Mouse (Mus musculus): Measurements from ENCODE around the gene Acad10. TPM values are rescaled to one million over a fixed set of nuclear protein-coding genes. Genes with fewer than 3 reads are reported as not detected.
"Not testable (repeated sequence)": the region's sequence is repeated elsewhere in the genome, so short reads cannot be mapped to it uniquely, and the experiment has no call there.

Gene Acad10
- polyA plus RNA-seq, 1 experiment from 2014 or later = 2.3 TPM

DNA sequence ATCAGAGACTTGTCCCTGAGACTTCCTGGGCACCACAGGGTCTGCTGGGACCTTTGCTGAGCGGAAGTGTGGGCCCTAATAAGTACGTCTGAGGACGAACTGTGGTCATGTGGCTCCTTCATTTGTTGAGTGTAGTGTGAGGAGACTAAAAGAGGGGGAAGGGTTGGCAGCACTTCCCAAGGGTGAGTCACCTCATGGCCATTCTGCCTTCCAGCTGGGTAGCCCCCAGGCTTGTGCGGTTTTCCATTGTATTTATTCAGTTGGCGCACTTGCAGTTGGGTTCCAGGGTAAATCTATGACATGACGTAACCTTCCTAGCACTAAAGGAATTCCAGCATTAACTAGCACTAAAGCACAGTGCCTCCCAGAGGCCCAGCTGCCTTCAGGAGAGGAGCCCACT is 25.2 kb upstream of the Acad10 start:
- Histone ChIP-seq H3K4me1 (no peaks in the 10 kb centered on the region), H3K9me3 (no peaks in the 10 kb centered on the region), H3K4me2 (replicated peaks) (no peak overlapping the region), H3K27me3 (no peaks in the 10 kb centered on the region), H3K36me3 (peaks cover 74% of the 10 kb centered on the region), H3K4me3 (no peak overlapping the region), H3K9ac (no peak overlapping the region), H3K27ac (no peak overlapping the region)
- WGBS = 87% methylated on average over 6 of the region's 6 CpGs
- no peak for ATAC-seq (ENCODE audit: low FRiP score, low read depth)

DNA sequence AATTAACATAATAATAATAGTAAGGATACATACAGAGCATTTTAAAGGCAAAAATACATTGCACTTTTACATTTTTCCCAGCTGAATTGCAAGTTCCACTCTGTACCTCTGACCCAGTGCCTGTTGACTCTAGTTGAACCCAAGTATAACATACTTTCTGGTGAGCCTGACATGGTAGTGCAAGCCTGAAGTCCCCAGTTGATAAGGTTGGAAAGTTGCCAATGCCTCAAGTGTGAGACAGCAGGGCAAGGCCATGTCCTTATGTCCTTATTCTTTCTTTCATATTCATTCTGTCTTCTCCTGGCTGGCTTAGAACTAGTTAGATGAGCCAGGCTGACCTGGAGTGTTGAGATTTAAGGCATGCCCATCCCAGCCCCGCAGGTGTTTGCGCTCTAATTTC is 21.9 kb upstream of the Acad10 start:
- Histone ChIP-seq H3K4me1 (no peaks in the 10 kb centered on the region), H3K9ac (no peak overlapping the region), H3K9me3 (0 out of 2 replicates have a peak, but pooled peaks cover 2% of the 10 kb centered on the region), H3K27me3 (no peaks in the 10 kb centered on the region), H3K4me2 (replicated peaks) (no peak overlapping the region), H3K27ac (no peak overlapping the region), H3K36me3 (peaks cover 98% of the 10 kb centered on the region), H3K4me3 (no peak overlapping the region)
- ATAC-seq (ENCODE audit: low FRiP score, low read depth) = no peak
- 96% methylated on average over 2 of the region's 2 CpGs for WGBS

DNA sequence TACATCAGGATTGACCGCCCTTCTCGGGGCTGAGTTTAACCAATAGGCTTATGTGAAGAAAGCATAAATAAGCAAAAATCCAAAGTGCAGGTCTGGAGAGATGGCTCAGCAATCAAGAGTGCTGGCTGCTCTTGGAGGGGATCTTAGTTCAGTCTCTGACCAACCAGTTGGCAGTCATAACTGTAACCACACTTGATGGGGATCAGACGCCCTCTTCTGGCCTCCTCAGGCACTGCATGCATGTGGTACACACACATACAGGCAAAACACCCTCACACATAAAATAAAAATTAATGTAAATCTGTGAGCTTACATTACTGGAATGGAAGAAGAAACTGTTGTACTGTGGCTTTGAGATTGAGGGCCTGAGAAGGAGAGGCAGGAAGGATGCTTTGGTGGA is 10.1 kb upstream of the Acad10 start:
- Histone ChIP-seq H3K9ac (no peak overlapping the region), H3K27me3 (no peaks in the 10 kb centered on the region), H3K27ac (no peak overlapping the region), H3K9me3 (0 out of 2 replicates have a peak, but pooled peaks cover 2% of the 10 kb centered on the region), H3K4me3 (no peak overlapping the region), H3K36me3 (peaks cover 85% of the 10 kb centered on the region), H3K4me1 (no peaks in the 10 kb centered on the region), H3K4me2 (replicated peaks) (no peak overlapping the region)
- 80% methylated on average over 3 of the region's 3 CpGs for WGBS
- ATAC-seq (ENCODE audit: low FRiP score, low read depth) = no peak

DNA sequence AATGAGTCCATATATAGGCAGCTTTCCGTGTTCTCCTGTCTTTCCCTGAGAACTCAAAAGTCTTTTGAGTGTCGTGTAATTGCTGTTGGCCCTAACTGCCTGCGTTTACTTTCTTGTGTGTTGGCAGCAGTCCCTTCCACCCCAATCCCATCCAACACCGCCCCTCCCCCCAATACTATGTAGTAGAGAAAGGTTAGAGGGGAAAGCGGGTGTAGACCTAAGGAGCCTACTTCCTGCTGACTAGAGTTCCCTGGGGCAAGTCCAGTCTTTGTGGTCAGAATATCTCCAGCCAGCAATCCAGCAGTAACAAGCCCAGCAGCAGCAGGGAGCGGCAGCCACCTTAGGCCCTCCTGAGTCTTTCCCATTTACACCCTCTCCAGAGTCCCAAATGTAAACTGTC is 8.1 kb upstream of the Acad10 start:
- Histone ChIP-seq H3K4me3 (no peak overlapping the region), H3K27ac (no peak overlapping the region), H3K4me1 (no peaks in the 10 kb centered on the region), H3K4me2 (replicated peaks) (no peak overlapping the region), H3K9ac (no peak overlapping the region), H3K27me3 (no peaks in the 10 kb centered on the region), H3K36me3 (peaks cover 88% of the 10 kb centered on the region), H3K9me3 (0 out of 2 replicates have a peak, but pooled peaks cover 2% of the 10 kb centered on the region)
- 65% methylated on average over 6 of the region's 6 CpGs for WGBS
- ATAC-seq (ENCODE audit: low FRiP score, low read depth) = no peak

DNA sequence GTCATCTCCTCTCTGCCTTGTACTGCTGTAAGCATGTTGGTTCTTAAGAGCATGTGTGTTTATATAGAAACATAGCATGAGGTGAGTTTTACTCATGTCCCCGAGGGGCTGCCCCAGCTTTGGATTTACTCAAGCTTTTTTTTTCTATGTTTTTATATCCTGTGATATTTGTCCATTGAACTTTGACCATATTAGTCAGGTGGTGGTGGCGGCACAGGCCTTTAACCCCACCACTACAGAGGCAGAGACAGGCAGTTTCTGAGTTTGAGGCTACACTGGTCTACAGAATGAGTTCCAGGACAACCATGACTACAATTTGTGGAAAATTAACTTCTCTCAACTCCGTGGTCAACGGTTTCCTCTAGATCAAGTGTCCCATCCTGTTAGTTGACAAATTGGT is 6.8 kb upstream of the Acad10 start:
- Histone ChIP-seq H3K9me3 (0 out of 2 replicates have a peak, but pooled peaks cover 2% of the 10 kb centered on the region), H3K4me1 (peaks cover 4% of the 10 kb centered on the region), H3K9ac (no peak overlapping the region), H3K27ac (no peak overlapping the region), H3K4me3 (no peak overlapping the region), H3K4me2 (replicated peaks) (no peak overlapping the region), H3K36me3 (peaks cover 85% of the 10 kb centered on the region), H3K27me3 (no peaks in the 10 kb centered on the region)
- 93% methylated on average over 4 of the region's 4 CpGs for WGBS
- ATAC-seq (ENCODE audit: low FRiP score, low read depth) = no peak

DNA sequence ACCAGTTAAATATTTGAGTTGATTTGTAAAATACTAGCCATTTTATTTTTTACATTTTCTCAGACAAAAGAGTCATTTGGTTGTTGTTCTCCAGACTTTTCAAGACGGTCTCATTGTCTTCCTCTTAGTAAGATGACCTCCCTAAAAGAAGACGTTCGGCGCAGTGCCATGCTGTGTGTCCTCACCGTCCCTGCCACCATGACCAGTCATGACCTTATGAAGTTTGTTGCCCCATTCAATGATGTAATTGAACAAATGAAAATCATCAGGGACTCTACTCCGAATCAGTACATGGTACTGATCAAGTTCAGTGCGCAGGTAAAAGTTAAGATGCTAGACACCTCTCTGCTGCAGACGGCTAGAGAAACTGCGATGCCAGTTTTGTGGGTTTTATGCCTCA is 4.7 kb upstream of the Acad10 start:
- Histone ChIP-seq H3K9ac (no peak overlapping the region), H3K9me3 (no peaks in the 10 kb centered on the region), H3K36me3 (peaks cover 72% of the 10 kb centered on the region), H3K4me3 (no peak overlapping the region), H3K27ac (no peak overlapping the region), H3K4me2 (replicated peaks) (no peak overlapping the region), H3K4me1 (peaks cover 16% of the 10 kb centered on the region), H3K27me3 (no peaks in the 10 kb centered on the region)
- ATAC-seq (ENCODE audit: low FRiP score, low read depth) = no peak
- 94% methylated on average over 9 of the region's 9 CpGs for WGBS

DNA sequence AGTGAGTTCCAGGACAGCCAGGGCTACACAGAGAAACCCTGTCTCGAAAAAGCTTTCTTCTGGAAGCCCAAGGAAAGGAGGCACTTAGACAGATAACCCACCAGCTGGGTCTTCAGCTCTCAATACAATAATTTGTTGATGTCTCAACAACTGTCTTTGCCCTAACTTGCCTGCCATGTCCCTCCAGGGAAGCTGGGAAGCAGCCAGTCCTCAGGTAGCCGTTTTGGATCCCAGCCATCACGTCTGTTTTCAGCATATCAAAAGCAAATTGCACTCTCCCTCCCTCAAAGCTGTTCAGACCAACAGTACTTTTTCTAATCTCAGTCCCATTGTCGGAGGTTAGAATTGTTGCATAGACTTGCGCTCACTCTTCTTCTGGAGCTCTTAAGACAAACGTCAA is 3.8 kb upstream of the Acad10 start:
- Histone ChIP-seq H3K4me3 (no peak overlapping the region), H3K4me1 (peaks cover 22% of the 10 kb centered on the region), H3K9me3 (no peaks in the 10 kb centered on the region), H3K9ac (no peak overlapping the region), H3K4me2 (replicated peaks) (no peak overlapping the region), H3K27ac (no peak overlapping the region), H3K36me3 (peaks cover 66% of the 10 kb centered on the region), H3K27me3 (no peaks in the 10 kb centered on the region)
- WGBS = 79% methylated on average over 6 of the region's 6 CpGs
- ATAC-seq (ENCODE audit: low FRiP score, low read depth) = no peak

DNA sequence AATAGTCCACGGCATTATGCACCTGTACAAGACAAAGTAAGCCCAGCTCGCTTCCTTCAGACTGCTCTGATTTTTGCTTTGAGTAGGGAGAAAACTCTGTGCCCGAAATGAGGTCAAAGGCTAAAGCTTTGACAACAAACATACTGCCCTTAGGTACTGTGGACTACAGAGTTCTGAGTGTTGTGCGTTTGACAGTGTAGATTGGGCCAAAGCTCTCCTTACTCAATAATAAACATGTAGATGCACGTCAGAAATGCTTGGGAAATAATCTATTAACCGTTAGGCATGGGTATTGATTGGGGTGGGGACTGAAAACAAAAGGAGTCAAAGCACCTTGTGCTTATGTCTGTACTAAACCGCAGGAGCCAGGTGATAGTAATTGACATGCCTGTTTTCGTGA is 3.1 kb upstream of the Acad10 start:
- no peak overlapping the region for H3K27ac ChIP-seq
- H3K4me3 ChIP-seq = no peak overlapping the region
- peaks cover 60% of the 10 kb centered on the region for H3K36me3 ChIP-seq
- WGBS = 85% methylated on average over 8 of the region's 8 CpGs
- H3K9ac ChIP-seq = no peak overlapping the region
- no peaks in the 10 kb centered on the region for H3K27me3 ChIP-seq
- ATAC-seq (ENCODE audit: low FRiP score, low read depth) = no peak
- H3K4me1 ChIP-seq = peaks cover 22% of the 10 kb centered on the region
- H3K9me3 ChIP-seq = no peaks in the 10 kb centered on the region
- no peak overlapping the region for H3K4me2 ChIP-seq (replicated peaks)

DNA sequence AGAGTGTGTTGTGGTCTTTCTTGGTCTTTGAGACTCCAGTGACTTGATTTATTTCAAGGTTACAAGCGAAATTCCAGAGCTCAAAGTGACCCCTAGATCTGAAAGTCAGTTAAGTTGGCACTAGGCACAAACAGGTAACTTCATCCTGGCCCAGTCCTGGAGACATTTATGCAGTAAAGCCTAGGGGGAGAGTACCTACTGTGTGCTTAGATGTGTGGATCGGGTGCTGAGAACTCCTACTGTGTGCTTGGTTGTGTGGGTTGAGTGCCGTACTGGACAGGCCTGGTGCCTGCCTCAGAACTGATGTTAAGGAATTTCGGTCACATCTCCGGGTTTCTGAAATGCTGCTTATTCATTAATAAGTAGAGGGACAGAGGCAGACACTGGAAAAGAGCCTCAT is 1.2 kb upstream of the Acad10 start:
- Histone ChIP-seq H3K27ac (no peak overlapping the region), H3K4me1 (peaks cover 22% of the 10 kb centered on the region), H3K9me3 (no peaks in the 10 kb centered on the region), H3K9ac (peak overlapping the region; percentile 93), H3K27me3 (no peaks in the 10 kb centered on the region), H3K4me2 (replicated peaks) (peak overlapping the region; percentile 85), H3K36me3 (peaks cover 40% of the 10 kb centered on the region), H3K4me3 (peak overlapping the region; percentile 93)
- no peak for ATAC-seq (ENCODE audit: low FRiP score, low read depth)
- WGBS = 81% methylated on average over 5 of the region's 5 CpGs

DNA sequence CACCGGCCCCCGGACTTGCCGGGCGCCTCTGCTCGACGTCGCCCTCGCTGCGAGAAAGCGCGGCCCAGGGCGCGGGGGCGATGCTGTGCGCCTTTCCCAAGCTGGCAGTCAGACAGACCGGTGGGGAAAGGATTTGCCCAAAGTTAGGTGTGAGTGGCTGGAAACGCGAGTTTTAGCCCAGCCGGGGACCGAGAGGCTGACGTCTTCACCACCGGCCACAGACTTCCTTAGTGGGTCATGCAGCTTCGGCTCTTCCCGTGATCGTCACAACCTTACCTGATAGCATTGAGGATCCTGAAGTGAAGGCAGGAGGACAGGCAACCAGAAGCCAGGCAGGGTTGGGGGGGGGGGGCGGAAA is 562 bp upstream of the Acad10 start:
- H3K9me3 ChIP-seq = no peaks in the 10 kb centered on the region
- no peak for ATAC-seq (ENCODE audit: low FRiP score, low read depth)
- H3K27me3 ChIP-seq = no peaks in the 10 kb centered on the region
- peak overlapping the region; percentile 85 for H3K4me2 ChIP-seq (replicated peaks)
- H3K9ac ChIP-seq = peak overlapping the region; percentile 93
- WGBS = 3% methylated on average over 26 of the region's 26 CpGs
- peaks cover 22% of the 10 kb centered on the region for H3K4me1 ChIP-seq
- 0 out of 2 replicates have a peak overlapping the region, but pooled peaks have one; percentile 22 for H3K27ac ChIP-seq
- H3K4me3 ChIP-seq = peak overlapping the region; percentile 93
- peaks cover 34% of the 10 kb centered on the region for H3K36me3 ChIP-seq

DNA sequence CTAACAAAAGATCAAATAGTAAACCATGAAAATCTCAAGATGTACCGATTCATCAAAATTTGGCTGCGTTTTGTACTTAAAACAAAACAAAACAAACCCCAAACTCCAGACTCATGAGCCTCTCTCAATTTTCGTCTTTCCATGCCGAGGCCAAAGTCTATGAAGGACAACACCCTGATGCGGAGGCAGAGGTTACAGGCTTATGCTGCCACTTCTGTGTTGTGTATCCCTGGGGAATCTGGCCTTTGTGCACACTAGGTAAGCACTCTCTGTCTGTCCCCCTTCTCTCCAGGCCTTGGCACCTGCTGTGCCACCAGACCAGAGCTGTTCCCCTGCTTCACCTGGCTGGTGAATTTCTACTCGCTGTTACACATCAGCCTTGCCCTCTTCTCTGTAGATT is 2.7 kb downstream of the Acad10 start:
- not testable (repeated sequence) for H3K27me3 ChIP-seq; H3K4me2 ChIP-seq (replicated peaks); H3K27ac ChIP-seq; H3K4me3 ChIP-seq; H3K36me3 ChIP-seq; H3K9me3 ChIP-seq; ATAC-seq (ENCODE audit: low FRiP score, low read depth); H3K9ac ChIP-seq
- peaks cover 22% of the 10 kb centered on the region for H3K4me1 ChIP-seq
- WGBS = 84% methylated on average over 6 of the region's 6 CpGs

DNA sequence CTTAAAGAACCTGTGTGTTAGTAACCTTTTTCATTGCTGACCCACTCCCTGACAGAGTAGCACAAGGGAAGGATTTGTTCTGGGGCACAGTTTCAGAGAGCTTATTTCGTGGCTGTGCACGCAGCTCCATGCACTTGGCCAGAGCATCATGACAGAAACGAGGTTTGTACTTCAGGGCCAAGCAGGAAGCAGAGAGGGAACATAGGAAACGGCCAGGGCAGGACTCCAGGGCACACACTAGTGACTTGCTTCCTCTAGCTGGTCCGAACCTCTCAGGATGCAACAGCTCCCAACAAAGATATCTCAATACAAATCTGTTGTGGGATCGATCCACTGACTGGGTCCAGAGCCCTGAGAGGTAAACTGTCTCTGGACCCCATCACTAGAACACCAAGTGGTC is 3.4 kb downstream of the Acad10 start:
- H3K9me3 ChIP-seq; H3K27ac ChIP-seq; H3K4me2 ChIP-seq (replicated peaks); H3K36me3 ChIP-seq; ATAC-seq (ENCODE audit: low FRiP score, low read depth); H3K9ac ChIP-seq; H3K27me3 ChIP-seq; H3K4me3 ChIP-seq: not testable (repeated sequence)
- WGBS = 73% methylated on average over 6 of the region's 6 CpGs
- H3K4me1 ChIP-seq = peaks cover 15% of the 10 kb centered on the region

DNA sequence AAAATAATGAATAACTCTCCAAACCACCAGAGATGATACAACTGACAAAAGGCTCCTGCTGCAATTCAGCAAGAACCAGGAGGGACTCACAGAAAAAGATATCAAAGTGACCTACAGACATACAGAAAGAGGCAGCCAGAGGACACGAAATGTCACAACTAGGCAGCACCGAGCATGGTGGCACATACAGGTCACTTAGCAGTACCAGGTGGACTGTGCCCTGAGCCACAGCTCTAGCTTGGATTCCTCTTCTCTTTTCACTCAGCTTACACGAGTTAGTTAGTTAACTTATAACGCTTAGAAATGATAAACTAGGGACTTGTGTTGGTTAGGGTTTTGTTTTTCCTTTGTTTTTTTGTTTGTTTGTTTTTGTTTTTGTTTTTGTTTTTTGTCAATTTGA is 5.8 kb downstream of the Acad10 start:
- H3K4me3 ChIP-seq = no peak overlapping the region
- 80% methylated on average over 4 of the region's 4 CpGs for WGBS
- H3K36me3 ChIP-seq = no peaks in the 10 kb centered on the region
- H3K27me3 ChIP-seq = no peaks in the 10 kb centered on the region
- no peak overlapping the region for H3K9ac ChIP-seq
- H3K4me2 ChIP-seq (replicated peaks) = no peak overlapping the region
- peaks cover 4% of the 10 kb centered on the region for H3K4me1 ChIP-seq
- no peak overlapping the region for H3K27ac ChIP-seq
- no peaks in the 10 kb centered on the region for H3K9me3 ChIP-seq
- ATAC-seq (ENCODE audit: low FRiP score, low read depth) = no peak

Data from limb, embryonic 13.5 days (tissue).